Mouse (Mus musculus): ENCODE measurements around the gene Igf2bp2. TPM values are rescaled to one million over a fixed set of nuclear protein-coding genes. Genes with fewer than 3 reads are reported as not detected.

Igf2bp2 gene
- polyA plus RNA-seq, 1 experiment from 2014 or later: 146 TPM

DNA sequence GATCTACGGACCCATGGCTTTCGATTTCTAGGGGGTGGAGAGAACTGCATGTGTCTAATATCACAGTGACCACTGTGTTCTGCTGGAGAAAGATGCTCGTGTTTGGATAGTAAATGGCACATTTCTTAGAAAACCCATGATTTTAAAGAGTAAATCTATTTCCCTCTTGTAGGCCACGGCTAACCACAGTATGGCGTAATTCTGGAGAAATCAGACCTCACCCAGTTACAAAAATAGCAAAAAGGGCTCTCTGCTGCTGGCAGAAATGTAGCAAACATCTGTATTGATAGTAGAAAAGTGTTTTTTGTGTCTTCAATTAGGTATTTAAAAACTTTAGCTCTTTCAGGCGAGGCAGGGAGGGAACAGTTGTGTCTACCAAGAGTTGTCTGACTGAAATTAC is 18.6 kb downstream of the Igf2bp2 start:
- WGBS: 91% methylated on average over 6 of the region's 6 CpGs
- Histone ChIP-seq H3K9me3 (ENCODE audit: control insufficient read depth, low read depth, low read length) (no peaks in the 10 kb centered on the region), H3K27ac (ENCODE audit: low read length) (no peak overlapping the region), H3K9ac (replicated peaks; ENCODE audit: low read depth, low read length) (no peak overlapping the region), H3K4me2 (replicated peaks; ENCODE audit: low read depth, low read length) (no peak overlapping the region), H3K4me3 (ENCODE audit: low read depth, low read length) (no peak overlapping the region), H3K4me1 (ENCODE audit: control insufficient read depth, insufficient read depth, low read length) (no peaks in the 10 kb centered on the region), H3K36me3 (ENCODE audit: control insufficient read depth, insufficient read depth, low read length) (no peaks in the 10 kb centered on the region), H3K27me3 (ENCODE audit: control insufficient read depth, insufficient read depth, low read length) (no peaks in the 10 kb centered on the region)
- ATAC-seq (ENCODE audit: insufficient number of reproducible peaks, insufficient read depth, low FRiP score, low read depth): no peak

DNA sequence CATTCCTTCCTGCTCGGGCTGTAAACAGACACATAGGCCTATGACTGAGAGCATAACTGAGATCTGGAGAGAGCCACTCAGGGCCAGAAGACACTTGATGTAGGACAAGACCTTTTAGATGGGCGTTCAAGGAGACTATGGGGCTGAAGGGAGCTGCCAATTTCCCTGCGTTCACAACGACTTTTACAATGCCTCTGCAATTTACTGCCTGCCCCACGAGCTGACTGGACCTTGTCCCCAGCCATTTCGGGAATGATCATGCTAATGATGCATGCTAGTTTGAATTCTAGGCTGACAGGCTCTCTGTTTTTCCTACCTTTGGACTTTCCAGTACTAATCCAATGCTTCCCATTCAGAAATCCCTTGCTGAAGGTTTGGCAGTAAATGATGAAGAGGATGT is 22.2 kb downstream of the Igf2bp2 start:
- H3K36me3 ChIP-seq (ENCODE audit: control insufficient read depth, insufficient read depth, low read length): no peaks in the 10 kb centered on the region
- no peak for ATAC-seq (ENCODE audit: insufficient number of reproducible peaks, insufficient read depth, low FRiP score, low read depth)
- H3K4me1 ChIP-seq (ENCODE audit: control insufficient read depth, insufficient read depth, low read length): no peaks in the 10 kb centered on the region
- H3K27ac ChIP-seq (ENCODE audit: low read length): no peak overlapping the region
- 79% methylated on average over 6 of the region's 6 CpGs for WGBS
- no peak overlapping the region for H3K9ac ChIP-seq (replicated peaks; ENCODE audit: low read depth, low read length)
- H3K4me2 ChIP-seq (replicated peaks; ENCODE audit: low read depth, low read length): no peak overlapping the region
- no peaks in the 10 kb centered on the region for H3K27me3 ChIP-seq (ENCODE audit: control insufficient read depth, insufficient read depth, low read length)
- no peak overlapping the region for H3K4me3 ChIP-seq (ENCODE audit: low read depth, low read length)
- H3K9me3 ChIP-seq (ENCODE audit: control insufficient read depth, low read depth, low read length): no peaks in the 10 kb centered on the region

DNA sequence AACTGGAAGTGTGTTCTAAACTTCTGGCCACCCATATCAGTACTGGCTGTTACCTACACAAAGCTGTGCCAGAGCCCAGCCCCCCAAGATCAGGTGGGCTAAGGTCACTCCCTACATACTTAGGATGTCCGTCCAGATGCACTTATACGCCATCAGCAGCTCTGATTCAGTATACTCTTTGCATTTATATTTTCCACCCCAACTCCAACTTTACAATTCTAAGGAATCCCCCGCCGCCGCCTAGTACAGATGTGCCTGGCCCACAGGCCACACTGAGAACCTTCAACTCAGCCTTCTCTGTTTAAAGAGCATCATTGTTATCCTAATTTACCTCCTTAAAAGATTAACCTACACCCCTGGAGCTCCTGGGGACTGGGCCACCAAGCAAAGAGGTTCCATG is 23.3 kb downstream of the Igf2bp2 start:
- Histone ChIP-seq H3K9ac (replicated peaks; ENCODE audit: low read depth, low read length) (no peak overlapping the region), H3K9me3 (ENCODE audit: control insufficient read depth, low read depth, low read length) (no peaks in the 10 kb centered on the region), H3K36me3 (ENCODE audit: control insufficient read depth, insufficient read depth, low read length) (no peaks in the 10 kb centered on the region), H3K4me2 (replicated peaks; ENCODE audit: low read depth, low read length) (no peak overlapping the region), H3K4me3 (ENCODE audit: low read depth, low read length) (no peak overlapping the region), H3K27me3 (ENCODE audit: control insufficient read depth, insufficient read depth, low read length) (no peaks in the 10 kb centered on the region), H3K4me1 (ENCODE audit: control insufficient read depth, insufficient read depth, low read length) (no peaks in the 10 kb centered on the region), H3K27ac (ENCODE audit: low read length) (no peak overlapping the region)
- WGBS: 83% methylated on average over 5 of the region's 5 CpGs
- no peak for ATAC-seq (ENCODE audit: insufficient number of reproducible peaks, insufficient read depth, low FRiP score, low read depth)

DNA sequence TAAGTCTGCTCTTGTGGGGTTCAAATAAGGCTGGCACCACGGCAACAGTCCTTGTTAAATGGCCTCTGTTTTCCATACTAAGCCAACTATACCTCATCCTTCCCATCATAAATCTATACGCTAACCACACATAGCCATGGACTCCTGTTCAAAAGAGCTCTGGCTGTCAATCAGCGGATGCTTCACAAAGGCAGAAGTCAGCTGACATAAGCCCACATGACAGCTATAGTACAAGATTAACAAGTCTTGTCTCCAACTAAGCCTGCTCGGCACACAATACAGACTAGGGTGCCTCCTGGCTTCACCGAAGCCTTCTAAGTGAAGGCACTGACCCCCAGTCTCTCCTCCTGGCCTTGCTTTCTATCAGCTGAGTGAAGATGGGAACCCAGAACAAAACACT is 26.9 kb downstream of the Igf2bp2 start:
- no peaks in the 10 kb centered on the region for H3K4me1 ChIP-seq (ENCODE audit: control insufficient read depth, insufficient read depth, low read length)
- no peak for ATAC-seq (ENCODE audit: insufficient number of reproducible peaks, insufficient read depth, low FRiP score, low read depth)
- WGBS: 85% methylated on average over 5 of the region's 5 CpGs

DNA sequence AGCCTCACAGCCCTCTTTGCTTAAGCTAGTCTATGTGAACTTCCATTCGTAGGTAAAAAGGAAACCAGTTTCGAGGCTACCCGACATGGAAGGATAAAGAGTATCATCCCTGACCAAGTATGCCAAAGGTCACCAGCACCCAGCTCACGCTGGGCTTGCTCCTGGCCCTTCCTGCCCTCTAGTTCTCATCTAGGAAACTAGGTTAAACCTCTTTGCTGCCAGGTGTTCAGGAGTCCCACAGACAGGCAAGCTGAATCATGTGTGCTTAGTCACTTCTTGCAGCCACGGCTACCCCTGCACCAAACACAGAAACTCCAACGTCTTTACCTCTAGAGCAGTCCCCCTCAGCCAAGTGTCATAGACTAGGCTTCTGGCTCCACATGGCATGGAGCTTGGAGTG is 31.8 kb downstream of the Igf2bp2 start:
- H3K36me3 ChIP-seq (ENCODE audit: control insufficient read depth, insufficient read depth, low read length): 0 out of 2 replicates have a peak, but pooled peaks cover 3% of the 10 kb centered on the region

More for the DNA sequence above, 26.9 kb downstream of the Igf2bp2 start:
- H3K4me3 ChIP-seq (ENCODE audit: low read depth, low read length): no peak overlapping the region
- H3K9ac ChIP-seq (replicated peaks; ENCODE audit: low read depth, low read length): no peak overlapping the region
- H3K36me3 ChIP-seq (ENCODE audit: control insufficient read depth, insufficient read depth, low read length): no peaks in the 10 kb centered on the region
- no peak overlapping the region for H3K4me2 ChIP-seq (replicated peaks; ENCODE audit: low read depth, low read length)
- H3K27me3 ChIP-seq (ENCODE audit: control insufficient read depth, insufficient read depth, low read length): no peaks in the 10 kb centered on the region
- no peaks in the 10 kb centered on the region for H3K9me3 ChIP-seq (ENCODE audit: control insufficient read depth, low read depth, low read length)
- H3K27ac ChIP-seq (ENCODE audit: low read length): no peak overlapping the region

DNA sequence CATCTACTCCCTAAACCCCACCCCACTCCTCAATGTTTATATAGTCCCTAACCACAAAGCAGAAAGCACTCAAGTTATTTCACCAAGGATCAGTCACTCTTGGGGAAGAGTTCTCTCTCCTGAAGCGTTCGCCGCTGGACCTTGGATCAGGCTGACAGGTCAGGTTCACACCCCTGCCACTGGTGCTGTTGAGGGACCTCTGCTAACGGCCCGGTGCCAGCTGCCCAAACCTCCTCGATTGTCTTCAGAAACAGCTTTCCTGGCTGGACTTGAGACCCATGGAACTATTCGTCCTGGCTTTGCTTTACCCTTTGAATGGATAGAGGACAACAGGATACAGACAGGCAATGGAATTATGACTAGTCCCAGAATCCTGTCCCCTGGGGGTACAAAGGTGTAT is 33.6 kb downstream of the Igf2bp2 start:
- WGBS: 82% methylated on average over 7 of the region's 7 CpGs
- Histone ChIP-seq H3K4me2 (replicated peaks; ENCODE audit: low read depth, low read length) (no peak overlapping the region), H3K9ac (replicated peaks; ENCODE audit: low read depth, low read length) (no peak overlapping the region), H3K36me3 (ENCODE audit: control insufficient read depth, insufficient read depth, low read length) (0 out of 2 replicates have a peak, but pooled peaks cover 3% of the 10 kb centered on the region), H3K4me3 (ENCODE audit: low read depth, low read length) (no peak overlapping the region), H3K27me3 (ENCODE audit: control insufficient read depth, insufficient read depth, low read length) (no peaks in the 10 kb centered on the region), H3K4me1 (ENCODE audit: control insufficient read depth, insufficient read depth, low read length) (peaks cover 6% of the 10 kb centered on the region; the same call in 1 of the 2 replicates), H3K27ac (ENCODE audit: low read length) (no peak overlapping the region), H3K9me3 (ENCODE audit: control insufficient read depth, low read depth, low read length) (no peaks in the 10 kb centered on the region; the same call in 1 of the 2 replicates)
- no peak for ATAC-seq (ENCODE audit: insufficient number of reproducible peaks, insufficient read depth, low FRiP score, low read depth)

More for the DNA sequence above, 31.8 kb downstream of the Igf2bp2 start:
- Histone ChIP-seq H3K27me3 (ENCODE audit: control insufficient read depth, insufficient read depth, low read length) (no peaks in the 10 kb centered on the region), H3K27ac (ENCODE audit: low read length) (no peak overlapping the region), H3K9me3 (ENCODE audit: control insufficient read depth, low read depth, low read length) (no peaks in the 10 kb centered on the region; the same call in 1 of the 2 replicates), H3K4me2 (replicated peaks; ENCODE audit: low read depth, low read length) (no peak overlapping the region), H3K4me1 (ENCODE audit: control insufficient read depth, insufficient read depth, low read length) (no peaks in the 10 kb centered on the region), H3K9ac (replicated peaks; ENCODE audit: low read depth, low read length) (no peak overlapping the region), H3K4me3 (ENCODE audit: low read depth, low read length) (no peak overlapping the region)
- no peak for ATAC-seq (ENCODE audit: insufficient number of reproducible peaks, insufficient read depth, low FRiP score, low read depth)
- WGBS: 76% methylated on average over 6 of the region's 6 CpGs

DNA sequence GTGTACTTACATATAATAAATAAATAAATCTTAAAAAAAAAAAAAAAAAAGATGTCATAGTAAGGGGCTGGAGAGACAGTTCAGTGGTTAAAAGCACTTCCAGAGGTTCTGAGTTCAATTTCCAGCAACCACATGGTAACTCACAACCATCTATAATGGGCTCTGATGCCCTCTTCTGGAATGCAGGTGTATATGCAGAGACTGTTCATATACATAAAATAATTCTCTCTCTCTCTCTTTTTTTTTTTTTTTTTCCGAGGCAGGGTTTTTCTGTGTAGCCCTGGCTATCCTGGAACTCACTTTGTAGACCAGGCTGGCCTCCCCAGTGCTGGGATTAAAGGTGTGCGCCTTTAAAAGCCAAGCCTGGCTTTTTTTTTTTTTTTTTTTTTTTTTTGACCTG is 34.5 kb downstream of the Igf2bp2 start:
- no peak overlapping the region for H3K9ac ChIP-seq (replicated peaks; ENCODE audit: low read depth, low read length)
- WGBS: 95% methylated on average over 2 of the region's 2 CpGs
- ATAC-seq (ENCODE audit: insufficient number of reproducible peaks, insufficient read depth, low FRiP score, low read depth): no peak
- H3K9me3 ChIP-seq (ENCODE audit: control insufficient read depth, low read depth, low read length): no peaks in the 10 kb centered on the region; the same call in 1 of the 2 replicates
- peaks cover 7% of the 10 kb centered on the region; the same call in 1 of the 2 replicates for H3K4me1 ChIP-seq (ENCODE audit: control insufficient read depth, insufficient read depth, low read length)
- H3K27ac ChIP-seq (ENCODE audit: low read length): no peak overlapping the region
- H3K27me3 ChIP-seq (ENCODE audit: control insufficient read depth, insufficient read depth, low read length): no peaks in the 10 kb centered on the region
- H3K4me2 ChIP-seq (replicated peaks; ENCODE audit: low read depth, low read length): no peak overlapping the region
- no peak overlapping the region for H3K4me3 ChIP-seq (ENCODE audit: low read depth, low read length)
- H3K36me3 ChIP-seq (ENCODE audit: control insufficient read depth, insufficient read depth, low read length): 0 out of 2 replicates have a peak, but pooled peaks cover 3% of the 10 kb centered on the region

DNA sequence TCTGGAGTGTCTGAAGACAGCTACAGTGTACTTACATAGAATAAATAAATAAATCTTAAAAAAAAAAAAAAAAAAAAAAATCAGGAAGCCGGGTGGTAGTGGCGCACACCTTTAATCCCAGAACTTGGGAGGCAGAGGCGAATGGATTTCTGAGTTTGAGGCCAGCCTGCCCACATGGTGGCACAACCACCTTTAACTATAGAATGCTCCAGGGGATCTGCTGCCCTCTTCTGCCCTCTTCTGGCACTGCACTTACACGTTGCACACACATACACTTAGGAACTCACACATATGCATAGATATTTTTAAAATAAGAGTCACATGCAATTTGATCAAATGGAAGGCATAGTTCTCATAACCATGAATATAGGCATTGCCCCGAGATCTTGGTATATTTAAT is 35.3 kb downstream of the Igf2bp2 start:
- Histone ChIP-seq H3K9me3 (ENCODE audit: control insufficient read depth, low read depth, low read length) (no peaks in the 10 kb centered on the region; the same call in 1 of the 2 replicates), H3K4me2 (replicated peaks; ENCODE audit: low read depth, low read length) (no peak overlapping the region), H3K27ac (ENCODE audit: low read length) (no peak overlapping the region), H3K9ac (replicated peaks; ENCODE audit: low read depth, low read length) (no peak overlapping the region), H3K4me3 (ENCODE audit: low read depth, low read length) (no peak overlapping the region), H3K36me3 (ENCODE audit: control insufficient read depth, insufficient read depth, low read length) (0 out of 2 replicates have a peak, but pooled peaks cover 3% of the 10 kb centered on the region), H3K27me3 (ENCODE audit: control insufficient read depth, insufficient read depth, low read length) (no peaks in the 10 kb centered on the region), H3K4me1 (ENCODE audit: control insufficient read depth, insufficient read depth, low read length) (peaks cover 7% of the 10 kb centered on the region; the same call in 1 of the 2 replicates)
- ATAC-seq (ENCODE audit: insufficient number of reproducible peaks, insufficient read depth, low FRiP score, low read depth): no peak
- WGBS: 93% methylated on average over 5 of the region's 5 CpGs

DNA sequence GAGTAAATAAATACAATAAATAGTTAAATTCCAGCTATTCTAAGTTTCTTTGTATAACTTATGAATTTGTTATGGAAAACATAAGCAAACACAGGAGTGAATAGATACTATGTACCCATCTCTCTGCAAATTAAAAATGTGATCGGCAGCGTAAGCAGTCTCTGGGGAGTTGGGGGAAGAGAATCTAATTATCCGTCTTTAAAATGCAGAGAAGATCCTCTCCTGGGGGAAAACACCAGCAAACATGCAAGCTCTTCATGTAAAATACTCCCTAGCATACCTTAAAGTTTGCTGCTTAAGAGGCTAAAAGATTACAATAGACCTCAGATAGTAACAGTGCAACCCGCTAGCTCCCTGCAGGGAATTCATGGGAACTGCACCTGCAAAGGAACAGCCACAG is 36.2 kb downstream of the Igf2bp2 start:
- H3K9ac ChIP-seq (replicated peaks; ENCODE audit: low read depth, low read length): no peak overlapping the region
- H3K9me3 ChIP-seq (ENCODE audit: control insufficient read depth, low read depth, low read length): no peaks in the 10 kb centered on the region; the same call in 1 of the 2 replicates
- peaks cover 7% of the 10 kb centered on the region; the same call in 1 of the 2 replicates for H3K4me1 ChIP-seq (ENCODE audit: control insufficient read depth, insufficient read depth, low read length)
- no peak overlapping the region for H3K27ac ChIP-seq (ENCODE audit: low read length)
- 91% methylated on average over 4 of the region's 4 CpGs for WGBS
- no peak for ATAC-seq (ENCODE audit: insufficient number of reproducible peaks, insufficient read depth, low FRiP score, low read depth)
- no peak overlapping the region for H3K4me3 ChIP-seq (ENCODE audit: low read depth, low read length)
- H3K36me3 ChIP-seq (ENCODE audit: control insufficient read depth, insufficient read depth, low read length): 0 out of 2 replicates have a peak, but pooled peaks cover 3% of the 10 kb centered on the region
- H3K4me2 ChIP-seq (replicated peaks; ENCODE audit: low read depth, low read length): no peak overlapping the region
- H3K27me3 ChIP-seq (ENCODE audit: control insufficient read depth, insufficient read depth, low read length): no peaks in the 10 kb centered on the region
